Mouse (Mus musculus) limb, embryonic 15.5 days (tissue): ENCODE data around the gene Angptl7. TPM values are rescaled to one million over a fixed set of nuclear protein-coding genes. Genes with fewer than 3 reads are reported as not detected.

Experiments
- ATAC-seq: fragments of 200-750 bp; cut with Nextera tagmentation; 2 replicates; pipeline ENCODE4 v1.8.0; 2017; ENCODE audit warnings: low read depth, moderate TSS enrichment; ENCODE audit not compliant: insufficient number of reproducible peaks, low FRiP score, low TSS enrichment
- H3K27ac ChIP-seq: fragments of 300-500 bp; sonication (generic); 2 replicates; pipeline ENCODE4 v1.5.1; 2015; ENCODE audit warnings: moderate library complexity, mild to moderate bottlenecking, inconsistent platforms
- H3K27me3 ChIP-seq: fragments of 300-500 bp; sonication (generic); 2 replicates; pipeline ENCODE4 v1.6.1; 2015; ENCODE audit warnings: inconsistent platforms
- H3K36me3 ChIP-seq: fragments of 300-500 bp; sonication (generic); 2 replicates; pipeline ENCODE4 v1.6.1; 2015; ENCODE audit warnings: inconsistent platforms
- H3K4me1 ChIP-seq: fragments of 300-500 bp; sonication (generic); 2 replicates; pipeline ENCODE4 v1.6.1; 2015; ENCODE audit warnings: inconsistent platforms
- H3K4me2 ChIP-seq: fragments of 300-500 bp; sonication (generic); 2 replicates; pipeline ENCODE4 v1.6.1; 2015; ENCODE audit warnings: mild to moderate bottlenecking, inconsistent platforms
- H3K4me3 ChIP-seq: fragments of 300-500 bp; sonication (generic); 2 replicates; pipeline ENCODE4 v1.5.1; 2015; ENCODE audit warnings: mild to moderate bottlenecking, inconsistent platforms
- H3K9ac ChIP-seq: fragments of 300-500 bp; sonication (generic); 2 replicates; pipeline ENCODE4 v1.6.1; 2015; ENCODE audit warnings: inconsistent platforms
- H3K9me3 ChIP-seq: fragments of 300-500 bp; sonication (generic); 2 replicates; pipeline ENCODE4 v1.6.1; 2016; ENCODE audit warnings: inconsistent platforms
- WGBS: fragments of 180-500 bp; shearing (Covaris S2); methylation state at CpG from one replicate; pipeline ENCODE4 v1.1.7; 2015; 5-methylcytosine and 5-hydroxymethylcytosine counted together
- polyA plus RNA-seq: library from polyadenylated mRNA; unstranded; fragments of >200 nt; fragmentation: Nextera tagmentation; extraction: Ambion mirVana; gene quantifications from 2 replicates; pipeline ENCODE4 v1.2.1, GENCODE M21; 2015

Gene Angptl7
- polyA plus RNA-seq, 1 experiment from 2014 or later = 1.8 TPM

DNA sequence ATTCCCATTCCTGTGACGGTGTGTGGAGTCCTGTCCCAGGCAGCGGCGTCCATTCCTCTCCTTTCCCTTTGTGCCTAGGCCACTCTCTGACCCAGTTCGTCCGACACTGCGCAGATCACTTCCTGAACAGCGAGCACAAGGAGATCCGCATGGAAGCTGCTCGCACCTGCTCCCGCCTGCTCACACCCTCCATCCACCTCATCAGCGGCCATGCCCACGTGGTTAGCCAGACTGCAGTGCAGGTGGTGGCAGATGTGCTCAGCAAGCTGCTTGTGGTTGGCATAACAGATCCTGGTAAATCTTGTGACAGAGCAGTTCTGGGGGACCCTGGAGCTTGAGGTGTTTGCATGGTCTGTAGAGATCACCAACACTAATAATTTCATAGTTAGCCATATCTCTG lies 35.4 kb downstream of the Angptl7 start:
- Histone ChIP-seq H3K9ac (no peak overlapping the region), H3K27ac (no peak overlapping the region), H3K4me1 (no peaks in the 10 kb centered on the region), H3K27me3 (no peaks in the 10 kb centered on the region), H3K4me2 (no peak overlapping the region), H3K9me3 (no peaks in the 10 kb centered on the region), H3K4me3 (no peak overlapping the region), H3K36me3 (peaks cover 94% of the 10 kb centered on the region)
- 91% methylated on average over 12 of the region's 12 CpGs for WGBS
- no peak for ATAC-seq

DNA sequence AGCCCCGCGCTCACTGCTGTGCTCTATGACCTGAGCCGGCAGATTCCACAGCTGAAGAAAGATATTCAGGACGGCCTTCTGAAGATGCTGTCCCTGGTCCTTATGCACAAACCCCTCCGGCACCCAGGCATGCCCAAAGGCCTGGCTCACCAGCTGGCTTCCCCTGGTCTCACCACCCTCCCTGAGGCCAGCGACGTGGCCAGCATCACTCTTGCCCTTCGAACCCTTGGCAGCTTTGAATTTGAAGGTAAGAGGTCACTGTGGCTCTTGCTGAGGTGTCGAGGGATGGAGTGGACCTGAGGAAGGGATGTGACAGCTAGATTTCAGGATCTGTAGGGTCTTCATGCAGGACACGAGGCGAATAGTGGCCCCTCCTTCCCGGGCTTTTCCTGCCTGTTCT lies 36.0 kb downstream of the Angptl7 start:
- no peaks in the 10 kb centered on the region for H3K4me1 ChIP-seq
- no peaks in the 10 kb centered on the region for H3K9me3 ChIP-seq
- no peak for ATAC-seq
- 92% methylated on average over 12 of the region's 12 CpGs for WGBS
- H3K36me3 ChIP-seq = peaks cover 94% of the 10 kb centered on the region
- H3K4me2 ChIP-seq = no peak overlapping the region
- no peak overlapping the region for H3K27ac ChIP-seq
- H3K4me3 ChIP-seq = no peak overlapping the region
- no peaks in the 10 kb centered on the region for H3K27me3 ChIP-seq
- no peak overlapping the region for H3K9ac ChIP-seq

DNA sequence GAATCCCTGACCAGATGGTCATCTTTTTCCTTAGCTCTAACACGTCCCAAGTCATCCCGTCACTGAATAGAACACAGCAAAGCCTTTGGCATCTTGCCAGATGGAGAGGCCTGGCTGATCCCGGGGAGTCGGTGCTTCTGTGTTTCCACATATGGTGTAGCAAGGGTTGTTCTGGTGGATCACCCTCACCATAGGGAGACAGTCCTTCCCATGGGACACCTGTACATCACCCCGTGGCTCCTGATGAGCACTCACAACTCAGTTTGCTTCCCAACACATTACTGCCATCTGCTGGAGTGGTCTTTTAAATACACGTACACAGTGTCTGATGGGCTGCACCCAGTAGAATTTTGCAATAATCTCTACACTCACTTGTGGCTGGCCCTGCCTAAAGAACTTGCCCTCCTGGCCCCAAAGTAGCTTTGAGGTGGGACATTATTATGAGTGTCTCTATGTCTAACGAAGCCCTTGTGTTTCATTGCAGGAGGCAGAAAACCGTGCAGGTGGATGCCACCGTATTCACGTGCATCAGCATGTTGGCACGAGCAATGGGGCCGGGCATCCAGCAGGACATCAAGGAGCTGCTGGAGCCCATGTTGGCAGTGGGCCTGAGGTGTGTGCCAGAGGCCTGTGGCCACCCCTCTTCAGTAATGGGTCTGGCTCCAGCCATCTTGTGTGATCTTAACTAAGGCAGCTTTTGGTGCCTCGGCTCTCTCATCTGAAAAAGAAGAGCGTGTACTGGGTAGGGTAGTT lies 36.9 kb downstream of the Angptl7 start:
- Histone ChIP-seq H3K9ac (no peak overlapping the region), H3K27ac (no peak overlapping the region), H3K27me3 (no peaks in the 10 kb centered on the region), H3K4me3 (no peak overlapping the region), H3K36me3 (peaks cover 94% of the 10 kb centered on the region), H3K4me2 (no peak overlapping the region), H3K4me1 (no peaks in the 10 kb centered on the region), H3K9me3 (no peaks in the 10 kb centered on the region)
- ATAC-seq = no peak
- WGBS = 77% methylated on average over 14 of the region's 14 CpGs

DNA sequence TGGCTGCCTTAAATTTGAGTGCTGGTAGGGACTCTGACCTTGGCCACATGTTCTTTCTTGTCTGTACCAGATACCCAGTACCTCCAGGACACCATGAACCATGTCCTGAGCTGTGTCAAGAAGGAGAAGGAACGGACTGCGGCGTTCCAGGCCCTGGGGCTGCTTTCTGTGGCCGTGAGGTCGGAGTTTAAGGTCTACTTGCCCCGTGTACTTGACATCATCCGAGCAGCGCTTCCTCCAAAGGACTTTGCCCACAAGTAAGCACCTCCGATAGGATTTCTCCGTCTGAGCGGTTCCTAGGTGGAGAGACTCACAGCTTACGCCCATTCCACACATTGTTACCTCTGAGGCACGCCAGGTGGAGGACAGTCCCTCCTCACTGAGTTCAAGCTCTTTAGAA lies 37.5 kb downstream of the Angptl7 start:
- whole genome bisulfite sequencing = 94% methylated on average over 13 of the region's 13 CpGs
- Histone ChIP-seq H3K9ac (no peak overlapping the region), H3K4me2 (no peak overlapping the region), H3K27me3 (no peaks in the 10 kb centered on the region), H3K36me3 (peaks cover 94% of the 10 kb centered on the region), H3K27ac (no peak overlapping the region), H3K4me3 (no peak overlapping the region), H3K4me1 (no peaks in the 10 kb centered on the region), H3K9me3 (no peaks in the 10 kb centered on the region)
- no peak for ATAC-seq

DNA sequence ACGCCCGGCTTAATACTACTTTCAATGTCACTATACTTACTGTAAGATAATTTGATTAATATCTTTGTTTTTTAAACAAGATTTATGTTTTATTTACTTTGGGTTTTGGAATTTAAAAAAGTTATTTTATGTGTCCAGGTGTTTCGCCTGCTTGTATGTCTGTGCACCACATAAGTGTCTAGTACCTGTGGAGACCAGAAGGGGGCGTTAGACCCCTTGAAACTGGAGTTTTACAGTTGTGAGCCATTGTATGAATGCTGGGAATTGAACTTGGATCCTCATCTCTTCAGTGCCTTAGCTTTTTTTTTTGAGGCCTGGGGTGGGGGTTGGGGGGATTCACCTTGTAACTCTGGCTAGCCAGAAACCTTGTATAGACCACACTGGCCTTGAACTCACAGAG lies 38.5 kb downstream of the Angptl7 start:
- no peak overlapping the region for H3K27ac ChIP-seq
- WGBS = 84% methylated on average over 4 of the region's 4 CpGs
- no peaks in the 10 kb centered on the region for H3K9me3 ChIP-seq
- no peak for ATAC-seq
- no peak overlapping the region for H3K4me2 ChIP-seq
- no peaks in the 10 kb centered on the region for H3K27me3 ChIP-seq
- H3K36me3 ChIP-seq = peaks cover 96% of the 10 kb centered on the region
- H3K9ac ChIP-seq = no peak overlapping the region
- H3K4me3 ChIP-seq = no peak overlapping the region
- no peaks in the 10 kb centered on the region for H3K4me1 ChIP-seq

DNA sequence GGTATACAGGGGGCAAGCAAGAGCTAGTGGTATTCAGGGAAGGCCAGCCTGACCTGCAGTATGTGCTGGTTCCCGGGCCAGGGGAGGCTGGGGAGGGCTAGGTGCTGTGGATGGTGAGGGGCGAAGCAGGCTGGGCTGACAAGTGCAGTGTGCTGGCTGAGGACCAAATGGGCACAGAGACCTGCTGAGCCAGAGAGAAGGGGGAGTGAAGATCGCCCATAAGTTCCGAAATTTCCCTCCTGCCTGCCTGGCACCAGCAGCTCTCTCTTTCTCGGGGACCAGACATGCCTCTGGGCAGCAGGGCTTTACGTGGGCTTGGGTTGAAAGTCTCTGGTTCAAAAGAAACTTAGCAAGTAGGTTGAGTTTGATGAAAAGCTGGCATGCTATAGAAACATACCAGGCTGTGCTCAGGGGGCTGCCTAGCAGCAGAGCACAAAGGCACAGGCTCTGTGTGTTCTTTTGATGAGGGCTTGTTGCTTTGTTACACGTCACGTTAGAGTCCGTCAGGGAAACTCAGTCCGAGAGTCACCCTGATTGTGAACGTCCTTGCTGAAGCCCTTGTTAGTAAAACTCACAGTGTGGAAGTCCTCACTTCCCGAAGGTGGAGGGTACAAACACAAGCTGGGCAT lies 39.5 kb downstream of the Angptl7 start:
- Histone ChIP-seq H3K27me3 (no peaks in the 10 kb centered on the region), H3K4me1 (no peaks in the 10 kb centered on the region), H3K36me3 (peaks cover 96% of the 10 kb centered on the region), H3K9ac (no peak overlapping the region), H3K4me3 (no peak overlapping the region), H3K9me3 (no peaks in the 10 kb centered on the region), H3K27ac (no peak overlapping the region), H3K4me2 (no peak overlapping the region)
- WGBS = 93% methylated on average over 12 of the region's 12 CpGs
- no peak for ATAC-seq

DNA sequence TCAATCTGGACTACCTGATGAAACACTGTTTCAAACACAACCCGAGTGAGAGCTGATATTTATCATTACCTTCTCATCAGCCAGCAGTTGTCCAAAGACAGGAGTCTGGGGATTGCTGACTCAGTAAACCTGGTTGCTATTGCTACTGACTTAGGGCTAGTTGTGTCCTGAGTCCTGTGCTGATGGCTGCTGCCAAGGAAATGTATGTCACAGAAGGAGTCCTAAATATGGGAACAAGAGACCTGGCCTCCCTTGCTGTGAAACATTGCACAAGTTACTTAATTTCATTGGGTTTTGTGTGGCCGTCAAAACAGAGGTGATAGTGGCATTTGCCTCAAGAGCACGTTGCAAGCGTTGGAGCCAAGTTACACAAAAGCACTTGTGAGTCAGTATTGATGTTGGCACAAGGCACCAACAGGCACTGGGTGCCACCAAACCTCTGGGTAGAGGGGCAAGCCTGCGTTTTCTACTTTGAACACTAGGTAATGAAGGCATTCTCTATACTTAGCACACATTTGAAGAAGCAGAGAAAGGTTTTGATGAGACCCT lies 44.7 kb downstream of the Angptl7 start:
- H3K4me2 ChIP-seq = no peak overlapping the region
- no peaks in the 10 kb centered on the region for H3K4me1 ChIP-seq
- no peak overlapping the region for H3K4me3 ChIP-seq
- H3K9ac ChIP-seq = no peak overlapping the region
- no peak for ATAC-seq
- H3K9me3 ChIP-seq = no peaks in the 10 kb centered on the region
- H3K27ac ChIP-seq = no peak overlapping the region
- WGBS = 91% methylated on average over 5 of the region's 5 CpGs
- H3K36me3 ChIP-seq = peaks cover 84% of the 10 kb centered on the region
- no peaks in the 10 kb centered on the region for H3K27me3 ChIP-seq

DNA sequence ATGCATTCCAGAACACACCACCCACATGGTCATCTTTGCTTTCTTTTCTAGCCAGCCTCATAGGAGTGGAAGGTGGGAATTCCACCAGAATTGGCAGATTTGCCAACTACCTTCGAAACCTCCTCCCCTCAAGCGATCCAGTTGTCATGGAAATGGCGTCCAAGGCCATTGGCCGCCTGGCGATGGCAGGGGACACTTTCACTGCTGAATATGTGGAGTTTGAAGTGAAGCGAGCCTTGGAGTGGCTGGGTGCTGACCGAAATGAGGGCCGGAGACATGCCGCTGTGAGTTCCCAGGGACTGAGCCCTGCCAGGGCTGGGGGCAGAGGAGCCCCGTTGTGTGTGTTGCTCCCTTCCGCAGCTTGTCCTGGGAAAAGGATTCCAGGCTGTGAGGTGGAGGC lies 46.6 kb downstream of the Angptl7 start:
- 89% methylated on average over 11 of the region's 11 CpGs for WGBS
- no peak overlapping the region for H3K4me2 ChIP-seq
- H3K4me1 ChIP-seq = peaks cover 11% of the 10 kb centered on the region
- H3K27me3 ChIP-seq = no peaks in the 10 kb centered on the region
- no peak for ATAC-seq
- no peaks in the 10 kb centered on the region for H3K9me3 ChIP-seq
- H3K9ac ChIP-seq = no peak overlapping the region
- peaks cover 66% of the 10 kb centered on the region for H3K36me3 ChIP-seq
- H3K4me3 ChIP-seq = no peak overlapping the region
- H3K27ac ChIP-seq = no peak overlapping the region

DNA sequence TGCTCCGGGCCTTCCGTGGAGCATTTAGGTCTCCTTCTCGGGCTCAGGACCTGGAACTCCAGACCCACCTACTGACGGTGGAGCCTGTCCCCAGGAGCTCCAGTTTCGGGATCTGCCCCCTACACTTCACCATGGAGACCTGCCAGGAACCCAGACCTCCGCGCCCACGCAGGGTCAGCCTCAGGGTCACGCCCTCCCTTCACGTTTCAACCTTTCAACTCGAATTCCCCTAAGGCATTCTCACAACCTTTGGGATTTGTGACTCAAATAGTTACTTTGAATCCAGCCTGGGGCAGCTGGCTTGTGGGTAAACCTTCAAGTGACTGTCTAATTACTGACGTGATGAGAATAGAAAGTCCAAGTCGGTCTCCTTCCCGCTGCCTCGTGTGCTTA lies 51.4 kb downstream of the Angptl7 start:
- H3K27me3 ChIP-seq = no peaks in the 10 kb centered on the region
- peak overlapping the region; percentile 99 for H3K4me3 ChIP-seq
- peak overlapping the region; percentile 83 for H3K9ac ChIP-seq
- peak overlapping the region; percentile 61 for H3K27ac ChIP-seq
- peak overlapping the region; percentile 78 for H3K4me2 ChIP-seq
- under 1% methylated on average over 15 of the region's 15 CpGs for WGBS
- H3K9me3 ChIP-seq = no peaks in the 10 kb centered on the region
- H3K4me1 ChIP-seq = peaks cover 20% of the 10 kb centered on the region
- peaks cover 18% of the 10 kb centered on the region for H3K36me3 ChIP-seq
- ATAC-seq = no peak

DNA sequence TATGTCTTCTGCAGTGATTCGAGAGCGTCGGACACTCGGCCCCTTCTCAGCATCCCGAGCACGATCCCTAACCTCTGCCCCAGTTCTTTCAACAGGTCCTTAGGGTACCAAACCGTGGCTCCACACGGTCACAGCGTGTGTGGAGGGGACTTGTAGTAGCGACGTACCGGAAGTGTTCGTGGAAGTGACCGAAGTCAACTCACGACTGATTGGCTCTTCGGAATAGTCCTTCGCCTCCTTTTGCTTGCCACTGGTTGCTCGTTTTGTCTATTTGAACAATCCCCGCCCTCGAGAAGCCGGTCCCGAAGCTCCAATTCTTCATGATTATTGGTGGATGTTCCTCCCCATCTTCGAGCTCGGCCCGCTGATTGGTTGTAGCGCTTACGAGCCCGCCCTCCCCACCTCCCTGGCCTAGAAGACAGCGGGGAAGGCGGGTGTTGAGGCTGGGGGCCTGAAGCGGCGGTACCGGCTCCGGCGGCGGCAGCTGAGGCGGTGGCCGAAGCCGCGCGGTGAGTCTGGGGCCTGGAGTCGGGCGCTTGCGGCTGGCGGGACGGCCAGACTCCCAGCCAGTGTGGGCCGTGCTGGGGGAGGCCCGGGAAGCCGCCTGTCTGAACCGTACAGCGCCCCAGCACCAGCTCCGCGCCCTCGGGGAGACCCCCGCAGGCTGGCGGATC lies 51.9 kb downstream of the Angptl7 start, which contains the start of gene Mtor:
TSS of gene Mtor (plus strand) at position 433 of the 674 bp plus-strand sequence.
- Histone ChIP-seq H3K9me3 (no peaks in the 10 kb centered on the region), H3K4me3 (peak within 1 kb of the TSS; percentile 99), H3K27ac (peak within 1 kb of the TSS; percentile 61), H3K4me2 (peak within 1 kb of the TSS; percentile 78), H3K36me3 (peaks cover 13% of the 10 kb centered on the region), H3K4me1 (peaks cover 25% of the 10 kb centered on the region), H3K27me3 (no peaks in the 10 kb centered on the region), H3K9ac (peak within 1 kb of the TSS; percentile 83)
- WGBS = under 1% methylated on average over 56 of the region's 56 CpGs
- ATAC-seq = peak; percentile 97
